Mouse (Mus musculus) G1E (cell line): ENCODE results near the gene Slc16a12.

Experiments
- CTCF ChIP-seq: IDR thresholded peaks from 2 replicates; pipeline ENCODE4 v1.5.1; 2012; ENCODE audit warnings: low read depth, low read length, inconsistent platforms, mixed read lengths
- GATA1 ChIP-seq: IDR thresholded peaks from 2 replicates; pipeline ENCODE4 v1.6.1; 2012; ENCODE audit warnings: borderline replicate concordance, low read length, inconsistent platforms, mixed read lengths
- GATA2 ChIP-seq: IDR thresholded peaks from 2 replicates; pipeline ENCODE4 v1.6.1; 2012; ENCODE audit warnings: low read depth, low read length, inconsistent platforms, borderline replicate concordance
- POLR2AphosphoS5 ChIP-seq: IDR thresholded peaks from 2 replicates; pipeline ENCODE4 v1.6.1; 2012; ENCODE audit warnings: low read depth, low read length, inconsistent platforms; ENCODE audit not compliant: insufficient replicate concordance
- TAL1 ChIP-seq: conservative IDR thresholded peaks from 2 replicates; pipeline ENCODE4 v1.6.1; 2012; ENCODE audit warnings: low read depth, low read length, inconsistent platforms, mixed read lengths

DNA sequence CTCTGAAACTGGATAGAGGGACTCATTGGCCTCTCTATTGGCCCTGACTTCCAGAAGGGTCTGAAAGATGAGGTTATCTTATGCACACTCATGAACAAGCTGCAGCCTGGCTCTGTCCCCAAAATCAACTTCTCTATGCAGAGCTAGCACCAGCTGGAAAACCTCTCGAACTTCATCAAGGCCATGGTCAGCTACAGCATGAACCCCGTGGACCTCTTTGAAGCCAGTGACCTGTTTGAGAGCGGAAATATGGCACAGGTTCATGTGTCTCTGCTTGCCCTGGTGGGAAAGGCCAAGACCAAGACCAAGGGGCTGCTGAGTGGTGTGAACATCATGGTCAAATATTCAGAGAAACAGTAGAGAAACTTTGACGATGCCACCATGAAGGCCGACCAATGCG, 123.3 kb downstream of the Slc16a12 start:
- TF ChIP-seq CTCF = no peak
- no peak for TF ChIP-seq TAL1
- TF ChIP-seq POLR2AphosphoS5 = no peak
- TF ChIP-seq GATA1 = no peak
- TF ChIP-seq GATA2 = no peak
